Mouse (Mus musculus) liver, embryonic 14.5 days (tissue): ENCODE results near the gene Pdcl3.

Experiments
- CTCF ChIP-seq: IDR thresholded peaks from 2 replicates; pipeline ENCODE4 v1.5.1; 2016; ENCODE audit warnings: antibody characterized with exemption, low read depth, control low read depth
- EP300 ChIP-seq: IDR thresholded peaks from 2 replicates; pipeline ENCODE4 v1.6.1; 2016; ENCODE audit warnings: antibody characterized with exemption, low read depth

DNA sequence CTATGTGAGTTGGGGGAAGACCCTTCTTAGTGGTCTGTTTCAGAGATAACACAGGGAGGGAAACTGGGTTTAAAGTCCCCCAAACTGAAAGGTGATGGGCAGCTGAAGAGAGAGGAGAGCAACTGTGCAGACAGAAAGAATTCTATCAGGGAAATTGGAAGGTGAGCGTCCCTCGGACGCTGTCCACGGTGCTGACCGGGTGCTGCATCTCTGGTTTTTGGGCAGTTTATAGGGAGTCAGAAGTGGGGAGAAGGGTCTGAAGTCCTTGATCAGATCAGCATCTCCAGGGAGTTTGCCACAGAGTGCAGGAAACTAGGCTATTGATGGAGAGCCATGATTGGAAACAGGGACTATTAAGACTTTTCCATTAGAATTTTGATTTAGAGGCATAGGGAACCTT lies 45.8 kb upstream of the Pdcl3 start:
- TF ChIP-seq CTCF = no peak
- TF ChIP-seq EP300 = no peak
